Mouse (Mus musculus): ENCODE data around the gene Gm21028.
"Not testable (repeated sequence)": the region's sequence is repeated elsewhere in the genome, so short reads cannot be mapped to it uniquely, and the experiment has no call there.

The Gm21028 gene

DNA sequence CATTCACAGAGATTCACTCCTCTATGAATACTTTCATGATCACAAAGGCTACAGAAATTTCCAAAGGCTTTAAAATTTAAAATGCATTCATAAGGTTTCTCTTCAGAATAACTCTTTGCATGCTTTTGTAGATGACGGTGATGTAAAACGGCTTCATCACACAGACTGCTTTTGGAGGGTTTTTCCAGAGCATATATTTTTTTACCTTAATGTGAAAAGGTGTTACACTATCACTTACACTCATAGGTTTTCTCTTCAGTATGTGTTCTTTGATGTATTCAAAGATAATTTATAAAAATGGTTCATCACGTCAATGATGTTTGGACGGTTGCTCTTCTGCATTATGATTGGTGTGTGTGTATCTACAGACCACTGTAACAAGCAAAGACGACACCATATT is at the start of gene Gm21028:
Gene Gm21028 (minus strand): TSS at position 101 of the 400 bp plus-strand sequence.
- DNase-seq (ENCODE audit: low spot score), result no peak

DNA sequence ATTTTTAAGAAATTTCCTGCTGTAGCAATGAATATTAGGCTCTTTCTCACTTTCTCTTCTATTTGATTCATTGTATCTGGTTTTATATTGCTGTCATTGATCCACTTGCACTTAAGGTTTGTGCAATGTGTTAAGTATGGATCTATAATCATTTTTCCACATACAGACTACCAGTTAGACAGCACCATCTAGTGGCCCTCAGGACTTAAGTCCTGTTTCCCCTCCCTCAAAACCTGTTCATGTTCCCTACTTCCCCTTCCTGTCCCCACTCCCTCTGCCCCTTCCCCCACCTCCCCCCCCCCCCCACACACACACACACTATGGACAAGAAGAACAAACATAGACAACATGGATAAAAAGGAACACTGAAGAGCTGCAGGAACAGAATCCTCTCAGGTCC is 17.3 kb upstream of the Gm21028 start:
- not testable (repeated sequence) for DNase-seq (ENCODE audit: low spot score)

DNA sequence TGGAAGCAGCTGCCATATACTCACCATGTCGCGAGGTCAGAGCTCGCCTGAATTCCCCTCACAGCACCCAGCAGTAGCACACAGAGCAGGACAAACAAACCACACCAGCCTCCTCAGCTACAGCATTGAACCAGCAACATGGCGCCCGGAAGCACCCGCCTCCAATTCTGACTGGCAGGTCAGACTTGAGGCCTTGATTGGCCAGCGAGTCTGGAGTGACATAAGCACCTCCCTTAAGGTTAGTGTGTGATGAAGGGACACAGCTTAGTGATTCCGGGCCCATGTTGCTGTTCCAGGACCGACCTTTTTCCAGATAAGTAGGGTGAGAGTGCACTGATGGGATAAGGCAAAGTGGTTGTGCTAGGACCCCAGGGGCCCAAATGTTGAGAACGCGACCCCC is 14.0 kb upstream of the Gm21028 start, which contains the start of gene Zfp977:
Gene Zfp977 (minus strand): TSS at position 135 of the 400 bp plus-strand sequence.
- not testable (repeated sequence) for DNase-seq (ENCODE audit: low spot score)

DNA sequence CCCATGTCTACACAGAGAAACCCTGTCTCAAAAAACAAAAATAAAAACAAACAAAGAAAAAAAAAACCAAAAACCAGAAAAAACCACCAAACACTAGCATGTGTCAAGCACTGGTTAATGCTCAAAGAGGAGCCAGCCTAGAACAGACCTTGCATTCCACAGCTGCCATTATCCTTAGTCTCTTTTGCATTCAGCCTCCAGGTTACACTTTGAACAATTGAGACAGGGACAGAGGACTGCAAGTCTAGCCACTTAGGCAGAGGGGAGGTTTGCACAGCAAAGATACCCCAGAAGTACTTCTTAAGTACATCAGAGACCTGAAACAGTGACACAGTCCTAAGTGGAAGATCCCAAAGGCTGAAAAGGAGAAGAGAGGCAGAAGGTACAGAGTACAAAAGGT is 12.9 kb upstream of the Gm21028 start:
- DNase-seq (ENCODE audit: low spot score), result not testable (repeated sequence)

DNA sequence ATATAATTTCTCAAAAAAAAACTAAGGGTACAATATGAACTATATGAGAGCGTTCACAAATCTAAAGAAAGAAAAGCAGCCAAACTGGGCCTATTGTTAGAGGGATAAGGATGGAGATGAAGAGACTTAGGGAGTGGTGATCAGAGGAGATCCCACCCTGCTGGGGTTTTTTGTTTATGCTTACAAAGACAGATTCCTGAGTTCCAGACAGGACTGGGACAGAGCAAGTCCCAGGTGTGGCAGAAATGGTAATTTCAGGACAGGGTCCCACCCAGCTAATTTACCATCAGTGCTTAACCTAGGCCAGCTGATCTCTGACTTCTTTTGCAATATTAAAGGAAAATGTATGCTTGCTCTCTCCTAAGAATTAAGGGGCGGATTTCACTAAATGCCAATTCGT is 26.6 kb downstream of the Gm21028 start:
- DNase-seq (ENCODE audit: low spot score), result no peak

Measured in urinary bladder, postnatal 25 days (tissue).